Mouse (Mus musculus): ENCODE results near the gene Cmas.

The Cmas gene

DNA sequence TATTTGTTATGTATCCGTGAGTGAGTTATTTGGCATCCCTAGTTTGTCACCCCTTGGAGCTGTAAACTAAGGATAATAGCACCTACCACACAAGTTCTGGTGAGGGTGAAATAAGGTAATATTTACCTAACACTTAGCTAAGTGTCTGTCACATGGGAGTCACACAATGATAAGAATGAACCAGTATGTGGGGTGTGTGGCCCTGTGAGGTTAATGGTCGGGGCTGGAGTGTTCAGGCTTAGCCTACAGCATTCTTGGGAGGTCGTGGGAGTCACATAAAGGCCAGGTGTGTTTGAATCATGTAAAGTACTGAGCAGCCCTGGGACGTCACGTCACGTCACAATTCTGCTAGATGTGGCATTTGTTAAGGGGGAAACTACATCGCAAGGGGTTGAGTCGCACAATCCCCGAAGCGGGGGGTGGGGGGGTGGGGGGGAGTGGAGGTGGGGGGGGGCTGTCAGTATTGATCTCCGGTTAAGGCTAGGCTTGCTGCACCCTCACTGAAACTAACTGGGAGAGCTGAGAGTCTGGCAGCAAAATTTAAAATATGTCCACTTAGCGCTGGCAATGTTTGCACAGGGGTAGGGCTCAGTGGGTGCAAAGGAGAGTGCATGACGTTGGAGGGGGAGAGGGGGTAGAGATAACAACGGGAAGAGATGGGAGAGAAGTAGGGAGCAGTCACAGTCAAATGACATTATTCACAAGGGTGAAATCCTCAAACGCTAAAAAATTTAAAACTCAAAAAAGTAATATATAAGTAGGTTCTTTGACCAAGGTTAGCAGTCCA is 39.4 kb downstream of the Cmas start:
- H3K36me3 ChIP-seq (ENCODE audit: control insufficient read depth, insufficient read depth, low read length, poor library complexity, severe bottlenecking): no peaks in the 10 kb centered on the region

DNA sequence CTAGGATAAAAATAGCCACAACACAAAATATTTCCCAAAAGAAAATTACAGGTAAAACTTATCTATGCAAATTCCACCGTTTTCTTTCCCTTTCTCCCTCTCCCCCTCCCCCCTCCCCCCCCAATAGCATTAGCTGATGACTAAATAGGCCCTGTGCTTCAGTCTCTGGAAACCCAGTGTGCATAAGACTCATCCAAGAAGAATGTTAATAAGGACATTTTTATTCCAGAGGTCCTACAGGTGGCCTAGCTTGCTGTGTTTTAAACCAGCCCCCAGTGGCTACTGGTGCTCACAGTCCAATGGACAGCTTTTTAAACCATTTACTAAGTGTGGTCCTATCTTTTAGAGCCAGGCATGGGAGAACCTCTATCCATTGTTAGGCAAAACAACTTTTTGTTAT is 41.5 kb downstream of the Cmas start:
- Histone ChIP-seq H3K36me3 (ENCODE audit: control insufficient read depth, insufficient read depth, low read length, poor library complexity, severe bottlenecking) (no peaks in the 10 kb centered on the region), H3K27me3 (ENCODE audit: control insufficient read depth, insufficient read depth, low read length, poor library complexity, severe bottlenecking) (no peaks in the 10 kb centered on the region)
- no peak for DNase-seq (ENCODE audit: low read depth, low spot score)

More for the DNA sequence above, 39.4 kb downstream of the Cmas start:
- H3K27me3 ChIP-seq (ENCODE audit: control insufficient read depth, insufficient read depth, low read length, poor library complexity, severe bottlenecking): no peaks in the 10 kb centered on the region
- no peak for DNase-seq (ENCODE audit: low read depth, low spot score)

DNA sequence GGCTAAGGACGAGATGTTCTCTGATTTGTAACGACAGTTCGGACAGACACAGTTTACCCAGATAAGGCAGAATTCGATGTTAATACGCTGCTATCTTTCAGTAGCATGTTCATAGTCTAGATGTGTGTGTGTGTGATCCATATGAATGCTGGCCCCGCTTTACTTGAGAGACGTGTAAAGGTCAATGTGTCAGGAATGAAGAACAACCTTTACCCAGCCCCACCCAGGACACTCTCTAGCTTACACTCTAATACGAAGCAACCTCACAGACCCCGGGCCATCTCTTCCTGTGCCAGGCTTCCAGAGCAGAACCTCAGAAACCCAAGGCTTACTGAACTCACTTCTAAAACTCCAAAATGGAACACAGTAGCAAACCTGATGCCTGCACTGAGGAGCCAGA is 42.4 kb downstream of the Cmas start:
- Histone ChIP-seq H3K36me3 (ENCODE audit: control insufficient read depth, insufficient read depth, low read length, poor library complexity, severe bottlenecking) (no peaks in the 10 kb centered on the region), H3K27me3 (ENCODE audit: control insufficient read depth, insufficient read depth, low read length, poor library complexity, severe bottlenecking) (no peaks in the 10 kb centered on the region)
- DNase-seq (ENCODE audit: low read depth, low spot score): no peak

DNA sequence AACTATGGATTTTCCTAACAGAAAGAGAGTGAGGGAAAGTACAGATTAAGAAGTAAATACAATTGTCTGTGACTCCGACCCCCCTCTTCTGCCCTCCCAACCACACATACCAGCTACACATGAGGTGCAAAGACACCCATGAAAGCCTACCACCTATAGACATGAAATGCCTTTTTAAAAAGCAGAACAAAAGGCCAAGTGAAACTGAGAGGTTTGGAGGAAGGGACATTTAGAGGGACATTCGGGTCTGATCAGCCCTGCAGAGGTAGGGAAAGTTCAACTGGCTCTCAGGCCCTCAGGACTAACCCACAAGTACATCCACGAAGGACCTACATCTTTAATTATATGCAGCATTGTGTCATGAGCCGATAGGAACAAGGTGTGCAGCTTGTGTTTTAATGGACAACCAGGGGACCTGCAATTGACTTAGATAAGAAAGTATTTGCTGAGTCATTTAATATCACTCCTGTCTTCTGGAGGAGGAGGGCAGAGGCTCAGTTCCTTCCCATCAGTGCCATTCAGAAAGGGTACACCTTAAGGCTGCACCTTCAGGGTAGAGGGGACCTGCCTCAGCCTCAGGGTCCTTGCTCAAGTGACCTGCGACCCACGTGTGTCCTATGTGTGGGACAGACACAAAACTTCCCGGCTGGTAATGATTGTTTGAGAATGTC is 43.4 kb downstream of the Cmas start:
- DNase-seq (ENCODE audit: low read depth, low spot score): no peak
- H3K36me3 ChIP-seq (ENCODE audit: control insufficient read depth, insufficient read depth, low read length, poor library complexity, severe bottlenecking): no peaks in the 10 kb centered on the region

DNA sequence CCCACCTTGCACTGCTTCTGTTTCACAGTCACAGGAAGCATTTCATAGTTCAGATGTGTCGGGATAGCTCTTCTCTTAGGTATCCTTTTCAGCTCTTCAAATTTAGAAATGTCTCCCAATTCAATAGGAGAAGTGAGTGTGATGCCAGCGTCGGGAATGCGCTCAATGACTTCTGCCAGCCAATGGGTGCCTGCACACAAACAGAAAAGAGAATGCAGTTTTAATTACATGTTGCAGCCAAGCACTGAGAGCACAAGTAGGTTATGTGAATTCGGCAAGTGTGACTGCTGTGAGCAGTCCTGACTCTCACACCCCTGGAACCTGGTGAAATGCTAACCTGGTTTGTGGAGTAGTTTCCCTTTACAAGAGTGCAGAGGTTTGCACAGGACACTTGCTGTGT is 45.2 kb downstream of the Cmas start:
- no peaks in the 10 kb centered on the region for H3K27me3 ChIP-seq (ENCODE audit: control insufficient read depth, insufficient read depth, low read length, poor library complexity, severe bottlenecking)
- H3K36me3 ChIP-seq (ENCODE audit: control insufficient read depth, insufficient read depth, low read length, poor library complexity, severe bottlenecking): no peaks in the 10 kb centered on the region
- no peak for DNase-seq (ENCODE audit: low read depth, low spot score)

More for the DNA sequence above, 43.4 kb downstream of the Cmas start:
- no peaks in the 10 kb centered on the region for H3K27me3 ChIP-seq (ENCODE audit: control insufficient read depth, insufficient read depth, low read length, poor library complexity, severe bottlenecking)

DNA sequence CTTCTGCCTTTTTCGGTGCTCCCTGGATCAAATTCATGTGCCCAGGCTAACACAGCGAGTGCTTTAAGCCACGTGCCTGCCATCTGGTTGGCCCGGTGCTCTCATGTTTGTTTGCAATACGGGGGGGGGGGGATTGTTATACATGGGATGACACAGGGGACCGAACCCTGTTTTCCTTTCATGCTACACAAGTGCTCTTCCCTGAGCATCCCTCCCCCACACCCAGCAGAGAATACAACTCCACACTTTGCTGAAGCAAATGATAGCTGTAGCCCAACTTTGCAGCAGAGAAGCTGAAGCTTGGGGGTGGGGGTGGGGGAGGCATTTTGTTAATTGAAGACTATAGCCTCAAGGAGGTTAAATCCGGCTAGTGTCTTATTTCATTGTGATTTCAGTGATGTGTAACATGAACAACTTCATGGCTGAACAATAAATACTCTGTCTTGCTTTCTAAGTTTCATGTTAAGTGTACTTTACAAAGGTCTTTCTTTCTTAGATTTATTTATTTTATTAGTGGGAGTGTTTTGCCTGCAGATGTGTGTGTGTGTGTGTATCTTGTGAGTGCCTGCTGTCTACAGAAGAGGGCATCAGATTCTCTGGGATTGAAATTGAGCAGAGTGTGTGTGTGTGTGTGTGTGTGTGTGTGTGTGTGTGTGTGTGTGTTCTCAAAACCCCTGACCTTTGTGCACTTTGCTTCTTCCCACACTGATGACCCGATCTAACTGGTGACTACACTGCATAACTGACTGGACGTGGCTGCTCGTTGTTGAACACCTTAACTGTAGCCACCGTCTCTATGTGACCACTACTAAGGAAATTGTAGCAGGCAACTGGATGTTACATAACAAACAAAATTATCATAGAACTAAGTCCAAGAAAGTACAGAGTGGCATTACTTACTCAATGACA is 46.4 kb downstream of the Cmas start:
- DNase-seq (ENCODE audit: low read depth, low spot score): no peak
- Histone ChIP-seq H3K36me3 (ENCODE audit: control insufficient read depth, insufficient read depth, low read length, poor library complexity, severe bottlenecking) (no peaks in the 10 kb centered on the region), H3K27me3 (ENCODE audit: control insufficient read depth, insufficient read depth, low read length, poor library complexity, severe bottlenecking) (no peaks in the 10 kb centered on the region)

DNA sequence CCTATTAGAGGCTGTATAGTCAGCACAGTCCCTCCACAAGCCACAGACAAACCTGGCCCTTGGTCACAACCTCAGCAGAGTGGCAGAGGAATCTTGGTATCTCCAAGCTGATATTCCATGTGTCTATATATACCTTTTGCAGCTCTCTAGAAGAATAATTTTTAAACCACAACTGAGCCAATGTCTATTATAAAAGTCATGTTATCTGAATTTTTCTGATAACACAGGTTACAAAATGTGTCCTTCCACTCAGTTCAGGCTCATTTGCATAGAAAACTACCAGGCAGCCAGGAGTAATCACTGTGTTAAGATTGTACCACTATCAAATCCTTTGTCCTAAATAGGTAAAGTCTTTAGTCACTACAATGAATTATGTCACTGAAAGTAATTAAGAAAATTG is 47.9 kb downstream of the Cmas start, which contains the start of gene Sult6b2:
Gene Sult6b2 (minus strand): TSS at position 101 of the 400 bp plus-strand sequence.
- Histone ChIP-seq H3K36me3 (ENCODE audit: control insufficient read depth, insufficient read depth, low read length, poor library complexity, severe bottlenecking) (no peaks in the 10 kb centered on the region), H3K27me3 (ENCODE audit: control insufficient read depth, insufficient read depth, low read length, poor library complexity, severe bottlenecking) (no peaks in the 10 kb centered on the region)
- DNase-seq (ENCODE audit: low read depth, low spot score): no peak

DNA sequence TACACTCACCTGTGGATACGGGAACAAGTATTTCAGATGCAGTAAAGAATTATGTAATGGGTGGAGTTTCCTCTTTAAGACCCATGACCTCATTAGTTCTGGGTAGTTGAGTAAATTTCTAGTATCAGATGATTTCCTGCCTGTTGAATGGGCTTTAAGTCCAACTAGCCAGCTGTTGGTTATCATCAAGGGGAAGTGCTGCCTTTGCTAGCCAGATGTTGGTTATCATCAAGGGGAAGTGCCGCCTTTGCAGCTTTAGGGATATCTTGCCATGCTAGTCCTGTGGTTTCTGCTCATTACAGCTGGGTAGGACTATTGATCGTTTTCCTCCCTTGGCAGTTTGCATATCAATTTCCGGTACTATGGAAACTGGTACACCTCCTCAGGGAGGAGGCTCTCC is 49.8 kb downstream of the Cmas start:
- H3K27me3 ChIP-seq (ENCODE audit: control insufficient read depth, insufficient read depth, low read length, poor library complexity, severe bottlenecking): no peaks in the 10 kb centered on the region
- DNase-seq (ENCODE audit: low read depth, low spot score): no peak
- no peaks in the 10 kb centered on the region for H3K36me3 ChIP-seq (ENCODE audit: control insufficient read depth, insufficient read depth, low read length, poor library complexity, severe bottlenecking)

DNA sequence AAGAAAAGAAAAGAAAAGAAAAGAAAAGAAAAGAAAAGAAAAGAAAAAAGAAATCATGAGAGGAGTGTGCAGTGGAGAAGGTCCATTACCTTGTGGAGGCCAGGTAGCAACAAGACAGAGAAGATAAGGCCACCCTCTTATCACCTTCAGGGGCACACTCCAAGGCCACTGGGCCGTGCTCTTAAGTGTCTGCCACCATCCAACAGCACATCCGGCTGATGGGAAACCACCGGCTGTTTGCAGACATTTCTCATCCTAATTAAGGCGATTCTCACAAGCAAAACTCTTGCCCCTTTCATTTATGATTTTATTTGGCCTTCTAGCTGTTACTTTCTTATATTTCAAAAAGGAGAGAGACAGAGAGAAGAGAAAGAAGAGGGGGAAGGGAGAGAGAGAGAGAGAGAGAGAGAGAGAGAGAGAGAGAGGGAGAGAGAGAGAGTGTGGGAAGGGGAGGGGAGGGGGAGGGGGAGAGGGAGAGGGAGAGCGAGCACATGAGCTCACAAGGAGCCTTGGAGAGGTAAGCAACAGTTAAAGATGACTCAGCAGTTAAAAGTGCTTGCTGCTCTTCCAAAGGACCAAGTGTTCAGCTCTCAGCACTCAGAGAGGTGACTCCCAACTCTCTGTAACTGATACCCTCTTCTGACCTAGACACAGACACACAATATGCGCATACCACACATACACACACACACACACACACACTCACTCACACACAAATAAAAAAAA is 53.0 kb downstream of the Cmas start:
- no peaks in the 10 kb centered on the region for H3K27me3 ChIP-seq (ENCODE audit: control insufficient read depth, insufficient read depth, low read length, poor library complexity, severe bottlenecking)
- H3K36me3 ChIP-seq (ENCODE audit: control insufficient read depth, insufficient read depth, low read length, poor library complexity, severe bottlenecking): no peaks in the 10 kb centered on the region
- DNase-seq (ENCODE audit: low read depth, low spot score): no peak

DNA sequence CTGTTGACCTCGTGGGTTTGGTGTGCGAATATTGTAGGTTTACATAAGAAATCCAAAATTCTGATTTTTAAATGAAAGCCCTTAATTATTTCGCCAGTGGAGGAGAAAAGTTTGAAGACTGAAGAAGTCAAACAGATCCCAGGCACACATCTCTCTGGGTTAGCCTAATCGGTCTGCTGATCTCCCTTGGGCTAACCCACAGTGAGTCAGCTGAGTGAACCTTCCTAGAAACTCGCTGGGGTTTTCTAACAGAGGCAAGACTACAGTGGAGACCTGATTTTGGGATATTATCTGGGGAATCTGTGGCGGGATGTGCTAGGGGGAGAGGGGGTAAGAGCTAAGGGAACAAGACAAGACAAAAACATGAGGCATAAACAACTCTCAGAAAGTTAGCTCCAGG is 53.8 kb downstream of the Cmas start:
- no peak for DNase-seq (ENCODE audit: low read depth, low spot score)
- no peaks in the 10 kb centered on the region for H3K27me3 ChIP-seq (ENCODE audit: control insufficient read depth, insufficient read depth, low read length, poor library complexity, severe bottlenecking)
- no peaks in the 10 kb centered on the region for H3K36me3 ChIP-seq (ENCODE audit: control insufficient read depth, insufficient read depth, low read length, poor library complexity, severe bottlenecking)

DNA sequence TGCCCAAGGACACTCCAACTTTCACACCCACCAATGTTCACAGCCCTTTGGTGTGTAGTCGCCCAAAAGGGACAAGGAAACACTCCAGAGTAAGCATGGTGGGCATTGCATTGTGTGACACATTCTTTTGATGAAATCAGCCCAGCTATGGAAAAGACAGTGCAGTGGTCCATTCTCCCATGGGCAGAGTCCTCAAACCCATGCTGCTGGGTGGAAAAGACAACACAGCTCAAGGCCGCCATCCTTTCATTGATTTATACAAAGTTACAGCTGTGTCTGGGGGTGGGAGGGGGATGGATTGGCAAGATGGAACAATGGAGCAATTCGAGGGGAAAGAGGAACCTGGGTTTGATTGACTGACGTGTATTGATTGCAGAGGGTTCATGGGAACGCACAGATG is 56.5 kb downstream of the Cmas start:
- no peaks in the 10 kb centered on the region for H3K36me3 ChIP-seq (ENCODE audit: control insufficient read depth, insufficient read depth, low read length, poor library complexity, severe bottlenecking)
- DNase-seq (ENCODE audit: low read depth, low spot score): no peak
- no peaks in the 10 kb centered on the region for H3K27me3 ChIP-seq (ENCODE audit: control insufficient read depth, insufficient read depth, low read length, poor library complexity, severe bottlenecking)

DNA sequence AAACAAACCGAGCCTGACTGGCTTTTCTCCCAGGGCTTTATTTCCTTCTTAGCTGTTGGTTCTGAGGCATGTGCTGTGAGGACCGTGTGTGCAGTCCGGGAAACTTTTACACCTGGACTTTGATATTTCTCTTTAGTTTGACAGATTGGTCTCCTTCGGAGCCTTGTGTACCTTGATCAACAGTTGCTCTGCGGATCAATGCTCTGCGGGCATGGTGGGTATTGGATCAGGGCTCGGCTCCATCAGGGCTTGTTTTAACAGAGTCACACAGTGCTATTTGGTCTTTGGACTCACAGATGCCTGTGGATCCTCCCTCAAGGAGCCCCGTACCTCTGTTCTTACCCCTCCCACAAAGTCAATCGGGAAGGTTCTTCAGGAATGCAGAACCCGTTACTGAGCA is 57.5 kb downstream of the Cmas start:
- no peaks in the 10 kb centered on the region for H3K36me3 ChIP-seq (ENCODE audit: control insufficient read depth, insufficient read depth, low read length, poor library complexity, severe bottlenecking)
- no peak for DNase-seq (ENCODE audit: low read depth, low spot score)
- no peaks in the 10 kb centered on the region for H3K27me3 ChIP-seq (ENCODE audit: control insufficient read depth, insufficient read depth, low read length, poor library complexity, severe bottlenecking)

DNA sequence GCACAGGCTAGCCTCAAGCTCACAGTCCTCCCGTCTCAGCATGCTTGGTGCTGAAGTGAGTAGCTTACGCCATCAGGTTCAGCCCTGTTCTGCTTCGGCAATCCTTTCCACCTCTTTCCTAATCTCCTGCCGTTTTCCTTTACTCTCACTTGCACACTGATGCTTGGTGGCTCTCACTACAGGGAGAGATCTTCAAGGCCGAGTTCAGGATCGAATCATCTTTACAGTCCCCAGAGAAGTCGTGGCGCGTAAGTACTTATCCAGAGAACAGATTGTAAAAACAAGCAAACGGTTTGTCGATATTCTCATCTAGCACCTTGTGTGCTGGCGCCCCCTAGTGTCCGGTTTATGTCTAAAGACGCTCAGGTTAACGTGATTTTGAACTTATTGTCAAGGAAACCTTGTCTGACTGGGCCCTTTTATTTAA is 58.0 kb downstream of the Cmas start:
- DNase-seq (ENCODE audit: low read depth, low spot score): peak; percentile 78
- Histone ChIP-seq H3K27me3 (ENCODE audit: control insufficient read depth, insufficient read depth, low read length, poor library complexity, severe bottlenecking) (no peaks in the 10 kb centered on the region), H3K36me3 (ENCODE audit: control insufficient read depth, insufficient read depth, low read length, poor library complexity, severe bottlenecking) (no peaks in the 10 kb centered on the region)

DNA sequence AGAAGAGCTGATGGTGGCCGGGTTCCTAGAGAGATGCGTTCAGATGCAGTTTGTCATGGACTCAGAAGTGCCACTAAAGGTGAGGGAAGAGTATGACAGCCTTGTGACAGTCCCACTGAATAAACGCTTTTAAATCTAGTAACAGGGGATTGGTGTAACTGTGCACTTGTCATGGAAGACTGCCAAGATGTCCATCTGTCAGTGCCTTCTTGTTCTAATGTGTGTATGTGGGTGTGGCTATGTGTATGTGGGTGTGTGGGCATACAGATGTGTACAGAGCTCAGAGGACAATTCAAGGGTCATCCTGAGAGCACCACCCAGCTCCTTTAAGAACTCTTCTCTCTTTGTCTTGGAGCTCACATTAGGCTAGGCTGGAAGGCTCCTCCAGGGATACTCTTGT is 59.0 kb downstream of the Cmas start:
- no peaks in the 10 kb centered on the region for H3K27me3 ChIP-seq (ENCODE audit: control insufficient read depth, insufficient read depth, low read length, poor library complexity, severe bottlenecking)
- no peaks in the 10 kb centered on the region for H3K36me3 ChIP-seq (ENCODE audit: control insufficient read depth, insufficient read depth, low read length, poor library complexity, severe bottlenecking)
- no peak for DNase-seq (ENCODE audit: low read depth, low spot score)
